Mouse (Mus musculus) CH12.LX (cell line): ENCODE data around the gene Lamc3.

Source experiments
- CTCF ChIP-seq, 2 experiments: IDR thresholded peaks in 1 of 2; conservative IDR thresholded peaks in 1 of 2; 2 replicates each; pipeline ENCODE4 v1.5.1; 2011 to 2012; ENCODE audit warnings: low read depth in 2 of 2, low read length in 2 of 2, improper control_type of control experiment in 1 of 2, inconsistent platforms in 1 of 2, mild to moderate bottlenecking in 1 of 2, moderate library complexity in 1 of 2
- HCFC1 ChIP-seq: IDR thresholded peaks from 2 replicates; pipeline ENCODE4 v1.6.1; 2012; ENCODE audit warnings: low read depth, mild to moderate bottlenecking, inconsistent platforms, low read length, improper control_type of control experiment
- MAFK ChIP-seq: IDR thresholded peaks from 2 replicates; pipeline ENCODE4 v1.6.1; 2011; ENCODE audit warnings: low read length, improper control_type of control experiment; ENCODE audit not compliant: insufficient replicate concordance
- ZNF384 ChIP-seq: IDR thresholded peaks from 2 replicates; pipeline ENCODE4 v1.6.1; 2012; ENCODE audit warnings: low read depth, low read length, improper control_type of control experiment, inconsistent platforms

DNA sequence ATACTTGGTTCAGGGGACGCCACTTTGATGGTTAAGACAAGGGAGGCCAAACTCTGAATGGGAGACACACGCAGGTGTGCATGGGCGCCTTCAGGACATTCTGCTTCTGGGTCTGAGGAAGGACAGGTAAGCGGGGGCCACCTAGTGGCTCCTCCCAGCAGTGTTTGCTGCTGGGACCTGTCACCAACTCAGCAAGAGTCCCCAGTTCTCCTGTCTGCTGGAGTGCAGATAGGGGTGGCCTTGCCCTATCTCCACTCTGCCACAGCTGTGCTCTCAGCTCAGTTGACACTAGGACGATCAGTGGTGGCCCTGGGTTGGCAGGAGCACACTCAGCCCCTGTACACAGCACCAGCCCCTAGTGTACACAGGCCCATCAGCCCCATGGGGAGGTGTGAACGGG is 39.2 kb upstream of the Lamc3 start:
- TF ChIP-seq MAFK (no peak), CTCF (conservative IDR thresholded peaks at IDR 0.05 in 1 of 2, IDR thresholded peaks at IDR 0.05 in 1 of 2; ENCODE audit: low read depth in 2 of 2, low read length in 2 of 2) (peak; percentile 36 to 83; a peak in 3 of 4 replicates), HCFC1 (no peak), ZNF384 (no peak)
